Mouse (Mus musculus) heart, embryonic 13.5 days (tissue): ENCODE measurements around the gene Mapre3. TPM values are rescaled to one million over a fixed set of nuclear protein-coding genes. Genes with fewer than 3 reads are reported as not detected.

Source experiments
- ATAC-seq: fragments of 200-750 bp; cut with Nextera tagmentation; 2 replicates; pipeline ENCODE4 v1.8.0; 2017; ENCODE audit warnings: moderate TSS enrichment; ENCODE audit not compliant: insufficient number of reproducible peaks, low FRiP score, low TSS enrichment; ENCODE audit errors: extremely low read depth
- H3K27ac ChIP-seq: fragments of 300-500 bp; sonication (generic); replicated peaks from 2 replicates; pipeline ENCODE4 v1.5.1; 2015; ENCODE audit warnings: moderate library complexity, mild to moderate bottlenecking, inconsistent platforms
- H3K27me3 ChIP-seq: fragments of 300-500 bp; sonication (generic); replicated peaks from 2 replicates; pipeline ENCODE4 v1.6.1; 2015; ENCODE audit warnings: mild to moderate bottlenecking, inconsistent platforms
- H3K36me3 ChIP-seq: fragments of 300-500 bp; sonication (generic); 2 replicates; pipeline ENCODE4 v1.6.1; 2015; ENCODE audit warnings: mild to moderate bottlenecking, inconsistent platforms
- H3K4me1 ChIP-seq: fragments of 300-500 bp; sonication (generic); 2 replicates; pipeline ENCODE4 v1.6.1; 2015; ENCODE audit warnings: inconsistent platforms
- H3K4me2 ChIP-seq: fragments of 300-500 bp; sonication (generic); 2 replicates; pipeline ENCODE4 v1.6.1; 2015; ENCODE audit warnings: inconsistent platforms, mild to moderate bottlenecking, moderate library complexity
- H3K4me3 ChIP-seq: fragments of 300-500 bp; sonication (generic); 2 replicates; pipeline ENCODE4 v1.5.1; 2015; ENCODE audit warnings: moderate library complexity, mild to moderate bottlenecking, inconsistent platforms
- H3K9ac ChIP-seq: fragments of 300-500 bp; sonication (generic); 2 replicates; pipeline ENCODE4 v1.6.1; 2015; ENCODE audit warnings: inconsistent platforms, mild to moderate bottlenecking, moderate library complexity
- H3K9me3 ChIP-seq: fragments of 300-500 bp; sonication (generic); 2 replicates; pipeline ENCODE4 v1.6.1; 2016; ENCODE audit warnings: inconsistent platforms
- WGBS: fragments of 180-500 bp; shearing (Covaris S2); methylation state at CpG from one replicate; pipeline ENCODE4 v1.1.7; 2015; ENCODE audit warnings: mixed read lengths; 5-methylcytosine and 5-hydroxymethylcytosine counted together
- polyA plus RNA-seq: library from polyadenylated mRNA; unstranded; fragments of >200 nt; fragmentation: Nextera tagmentation; extraction: Ambion mirVana; gene quantifications from 2 replicates; pipeline ENCODE4 v1.2.1, GENCODE M21; 2015

Mapre3 gene
- polyA plus RNA-seq, 1 experiment from 2014 or later: 16.1 TPM

- 83% methylated on average over 11 of the region's 11 CpGs for WGBS
- H3K9me3 ChIP-seq: no peaks in the 10 kb centered on the region
- no peak for ATAC-seq
- H3K36me3 ChIP-seq: peaks cover 2% of the 10 kb centered on the region; the same call in 1 of the 2 replicates
- H3K9ac ChIP-seq: no peak overlapping the region
- H3K4me2 ChIP-seq: no peak overlapping the region
- no peak overlapping the region for H3K27ac ChIP-seq
- no peaks in the 10 kb centered on the region for H3K27me3 ChIP-seq
- H3K4me1 ChIP-seq: peaks cover 20% of the 10 kb centered on the region
- no peak overlapping the region for H3K4me3 ChIP-seq
Observed at GRCm38 (mm10) chr5:30824124-30824988, 9.9 kb downstream of the Mapre3 start.

GRCm38 (mm10) chr5:30825166-30825565, 10.7 kb downstream of the Mapre3 start:
- WGBS: 35% methylated on average over 10 of the region's 10 CpGs
- no peak overlapping the region for H3K4me3 ChIP-seq

GRCm38 (mm10) chr5:30825821-30826220, 11.4 kb downstream of the Mapre3 start:
- peaks cover 20% of the 10 kb centered on the region for H3K4me1 ChIP-seq
- H3K36me3 ChIP-seq: no peaks in the 10 kb centered on the region
- no peaks in the 10 kb centered on the region for H3K27me3 ChIP-seq
- H3K9me3 ChIP-seq: no peaks in the 10 kb centered on the region
- H3K27ac ChIP-seq: no peak overlapping the region
- H3K4me3 ChIP-seq: no peak overlapping the region
- no peak for ATAC-seq
- no peak overlapping the region for H3K4me2 ChIP-seq
- no peak overlapping the region; the same call in 1 of the 2 replicates for H3K9ac ChIP-seq
- WGBS: 69% methylated on average over 6 of the region's 6 CpGs

More at GRCm38 (mm10) chr5:30825166-30825565, 10.7 kb downstream of the Mapre3 start:
- peaks cover 20% of the 10 kb centered on the region for H3K4me1 ChIP-seq
- H3K27ac ChIP-seq: no peak overlapping the region
- H3K4me2 ChIP-seq: no peak overlapping the region
- H3K27me3 ChIP-seq: no peaks in the 10 kb centered on the region
- H3K36me3 ChIP-seq: no peaks in the 10 kb centered on the region
- no peaks in the 10 kb centered on the region for H3K9me3 ChIP-seq
- ATAC-seq: no peak
- no peak overlapping the region for H3K9ac ChIP-seq

GRCm38 (mm10) chr5:30833416-30833815, 19.0 kb downstream of the Mapre3 start:
- H3K27me3 ChIP-seq: no peaks in the 10 kb centered on the region

GRCm38 (mm10) chr5:30839731-30840130, 25.3 kb downstream of the Mapre3 start:
- no peak overlapping the region for H3K27ac ChIP-seq
- H3K4me1 ChIP-seq: no peaks in the 10 kb centered on the region
- H3K27me3 ChIP-seq: no peaks in the 10 kb centered on the region
- peaks cover 9% of the 10 kb centered on the region; the same call in 1 of the 2 replicates for H3K9me3 ChIP-seq
- no peak overlapping the region for H3K9ac ChIP-seq
- H3K36me3 ChIP-seq: peaks cover 13% of the 10 kb centered on the region
- 82% methylated on average over 2 of the region's 2 CpGs for WGBS
- no peak for ATAC-seq
- no peak overlapping the region for H3K4me2 ChIP-seq
- no peak overlapping the region for H3K4me3 ChIP-seq

More at GRCm38 (mm10) chr5:30833416-30833815, 19.0 kb downstream of the Mapre3 start:
- Histone ChIP-seq H3K4me2 (no peak overlapping the region), H3K9ac (no peak overlapping the region), H3K4me1 (no peaks in the 10 kb centered on the region), H3K4me3 (no peak overlapping the region), H3K27ac (no peak overlapping the region), H3K9me3 (peaks cover 9% of the 10 kb centered on the region; the same call in 1 of the 2 replicates), H3K36me3 (peaks cover 13% of the 10 kb centered on the region)
- WGBS: 72% methylated on average over 3 of the region's 3 CpGs
- no peak for ATAC-seq

GRCm38 (mm10) chr5:30841896-30842295, 27.5 kb downstream of the Mapre3 start:
- WGBS: 46% methylated on average over 3 of the region's 3 CpGs

GRCm38 (mm10) chr5:30849891-30850555, 35.6 kb downstream of the Mapre3 start:
- no peaks in the 10 kb centered on the region for H3K36me3 ChIP-seq
- H3K4me2 ChIP-seq: no peak overlapping the region
- H3K27ac ChIP-seq: 0 out of 2 replicates have a peak overlapping the region, but pooled peaks have one; percentile 39
- no peaks in the 10 kb centered on the region; the same call in 1 of the 2 replicates for H3K27me3 ChIP-seq
- no peak for ATAC-seq
- H3K4me3 ChIP-seq: no peak overlapping the region
- 34% methylated on average over 6 of the region's 6 CpGs for WGBS
- no peaks in the 10 kb centered on the region for H3K9me3 ChIP-seq
- H3K4me1 ChIP-seq: peaks cover 24% of the 10 kb centered on the region
- H3K9ac ChIP-seq: no peak overlapping the region

More at GRCm38 (mm10) chr5:30841896-30842295, 27.5 kb downstream of the Mapre3 start:
- Histone ChIP-seq H3K9ac (no peak overlapping the region), H3K27me3 (no peaks in the 10 kb centered on the region), H3K36me3 (peaks cover 5% of the 10 kb centered on the region), H3K27ac (no peak overlapping the region), H3K4me2 (no peak overlapping the region), H3K4me3 (no peak overlapping the region), H3K4me1 (no peaks in the 10 kb centered on the region), H3K9me3 (peaks cover 5% of the 10 kb centered on the region; the same call in 1 of the 2 replicates)
- no peak for ATAC-seq

- Histone ChIP-seq H3K27me3 (no peaks in the 10 kb centered on the region; the same call in 1 of the 2 replicates), H3K4me1 (peaks cover 24% of the 10 kb centered on the region), H3K9me3 (no peaks in the 10 kb centered on the region), H3K27ac (0 out of 2 replicates have a peak overlapping the region, but pooled peaks have one; percentile 39), H3K9ac (no peak overlapping the region), H3K4me3 (no peak overlapping the region), H3K4me2 (no peak overlapping the region), H3K36me3 (no peaks in the 10 kb centered on the region)
- 44% methylated on average over 2 of the region's 2 CpGs for WGBS
- no peak for ATAC-seq
Observed at GRCm38 (mm10) chr5:30850556-30850925, 36.1 kb downstream of the Mapre3 start.

GRCm38 (mm10) chr5:30853522-30853921, 39.1 kb downstream of the Mapre3 start:
- Histone ChIP-seq H3K9me3 (no peaks in the 10 kb centered on the region), H3K4me3 (no peak overlapping the region), H3K27ac (no peak overlapping the region), H3K27me3 (no peaks in the 10 kb centered on the region; the same call in 1 of the 2 replicates), H3K4me2 (no peak overlapping the region), H3K9ac (no peak overlapping the region), H3K4me1 (peaks cover 31% of the 10 kb centered on the region), H3K36me3 (no peaks in the 10 kb centered on the region)
- 80% methylated on average over 4 of the region's 4 CpGs for WGBS
- ATAC-seq: no peak

GRCm38 (mm10) chr5:30855674-30856073, 41.2 kb downstream of the Mapre3 start:
- ATAC-seq: no peak
- peaks cover 16% of the 10 kb centered on the region for H3K4me1 ChIP-seq
- no peaks in the 10 kb centered on the region; the same call in 1 of the 2 replicates for H3K27me3 ChIP-seq
- 50% methylated on average over 3 of the region's 3 CpGs for WGBS
- H3K4me2 ChIP-seq: no peak overlapping the region
- no peaks in the 10 kb centered on the region for H3K36me3 ChIP-seq
- H3K9ac ChIP-seq: no peak overlapping the region
- H3K9me3 ChIP-seq: no peaks in the 10 kb centered on the region
- H3K4me3 ChIP-seq: no peak overlapping the region
- H3K27ac ChIP-seq: no peak overlapping the region

- no peaks in the 10 kb centered on the region; the same call in 1 of the 2 replicates for H3K27me3 ChIP-seq
- no peaks in the 10 kb centered on the region for H3K36me3 ChIP-seq
- no peaks in the 10 kb centered on the region for H3K9me3 ChIP-seq
- no peak overlapping the region for H3K4me3 ChIP-seq
- H3K9ac ChIP-seq: no peak overlapping the region
- H3K4me2 ChIP-seq: no peak overlapping the region
- H3K27ac ChIP-seq: no peak overlapping the region
- no peak for ATAC-seq
- 72% methylated on average over 2 of the region's 2 CpGs for WGBS
- H3K4me1 ChIP-seq: peaks cover 12% of the 10 kb centered on the region
Observed at GRCm38 (mm10) chr5:30856124-30856523, 41.7 kb downstream of the Mapre3 start.
